Mouse (Mus musculus): ENCODE measurements around the gene Usp43. TPM values are rescaled to one million over a fixed set of nuclear protein-coding genes. Genes with fewer than 3 reads are reported as not detected.

Usp43 gene
- total and polyA plus RNA-seq, 2 experiments from 2014 or later, result 0.66 to 3.9 TPM

DNA sequence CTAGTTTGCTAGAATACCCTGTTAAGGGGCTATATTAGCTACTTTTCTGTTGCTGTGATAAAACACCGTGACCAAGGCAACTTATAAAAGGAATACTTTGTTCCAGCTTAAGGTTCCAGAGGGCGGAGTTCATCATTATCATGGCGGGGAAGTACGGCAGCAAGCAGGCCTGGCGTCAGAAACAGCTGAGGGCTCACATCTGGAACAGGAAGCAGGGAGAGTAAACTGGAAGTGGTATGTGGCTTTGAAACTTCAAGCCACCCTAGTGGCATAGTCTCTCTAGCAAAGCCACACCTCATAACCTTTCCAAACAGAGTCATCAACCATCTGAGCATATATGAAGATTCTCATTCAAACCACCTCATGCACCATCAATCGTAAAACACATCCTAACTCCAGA, 92.4 kb downstream of the Usp43 start:
- no peak for DNase-seq (ENCODE audit: low spot score)

DNA sequence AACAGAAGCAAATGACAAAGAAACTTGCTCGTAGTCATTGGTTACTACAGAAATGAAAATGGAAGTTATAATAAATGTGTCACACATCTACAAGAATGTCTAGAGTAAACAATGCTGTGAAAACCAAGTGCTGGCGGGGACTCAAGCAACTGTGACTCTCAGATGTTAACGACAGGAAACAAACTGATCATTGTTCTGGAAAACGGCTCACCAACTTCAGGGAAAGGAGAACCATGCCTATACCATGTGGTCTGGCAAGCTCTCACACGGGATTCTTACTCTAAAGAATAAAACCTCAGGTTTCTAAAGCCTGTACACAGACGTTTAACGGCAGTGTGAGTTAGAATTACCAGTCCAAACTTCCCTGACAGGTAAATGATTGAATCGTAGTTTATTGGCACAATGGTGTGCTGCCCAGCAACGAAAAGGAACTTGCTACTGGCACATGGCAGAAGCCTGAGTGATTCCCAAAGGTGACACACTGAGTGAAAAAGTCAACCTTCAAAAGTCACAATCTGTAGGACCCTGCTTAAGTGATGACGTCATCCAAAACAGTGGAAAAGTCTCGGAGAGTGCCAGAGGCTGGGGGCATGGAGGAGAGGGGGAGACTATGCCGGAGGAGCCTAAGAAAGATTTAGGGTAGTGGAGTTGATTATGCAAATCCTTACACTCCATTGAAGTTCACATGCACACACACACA, 93.4 kb downstream of the Usp43 start:
- ATAC-seq (ENCODE audit: insufficient read depth, low read depth), result no peak
- no peaks in the 10 kb centered on the region for H3K36me3 ChIP-seq (replicated peaks; ENCODE audit: control insufficient read depth, insufficient read depth, low read length)
- H3K9me3 ChIP-seq (replicated peaks; ENCODE audit: control insufficient read depth, low read length), result no peaks in the 10 kb centered on the region
- 45% methylated on average over 12 of the region's 12 CpGs for WGBS
- H3K27me3 ChIP-seq (ENCODE audit: control insufficient read depth, insufficient read depth, low read length), result no peaks in the 10 kb centered on the region
- no peak for DNase-seq (ENCODE audit: low spot score)
- no peak overlapping the region for H3K4me3 ChIP-seq (ENCODE audit: low read depth, low read length)
- TF ChIP-seq CTCF (IDR thresholded peaks at IDR 0.05; ENCODE audit: low read depth) (no peak), EP300 (IDR thresholded peaks at IDR 0.05; ENCODE audit: low read depth) (no peak)
- H3K4me2 ChIP-seq (ENCODE audit: low read depth, low read length), result no peak overlapping the region
- no peak overlapping the region for H3K9ac ChIP-seq (replicated peaks; ENCODE audit: low read depth, low read length)
- H3K4me1 ChIP-seq (ENCODE audit: control insufficient read depth, insufficient read depth), result no peaks in the 10 kb centered on the region
- no peak overlapping the region for H3K27ac ChIP-seq (ENCODE audit: low read depth)

More for the DNA sequence above, 92.4 kb downstream of the Usp43 start:
- no peaks in the 10 kb centered on the region for H3K36me3 ChIP-seq (replicated peaks; ENCODE audit: control insufficient read depth, insufficient read depth, low read length)
- no peak overlapping the region for H3K4me3 ChIP-seq (ENCODE audit: low read depth, low read length)
- H3K4me1 ChIP-seq (ENCODE audit: control insufficient read depth, insufficient read depth), result no peaks in the 10 kb centered on the region
- H3K4me2 ChIP-seq (ENCODE audit: low read depth, low read length), result no peak overlapping the region
- ATAC-seq (ENCODE audit: insufficient read depth, low read depth), result no peak
- H3K27ac ChIP-seq (ENCODE audit: low read depth), result no peak overlapping the region
- 71% methylated on average over 6 of the region's 6 CpGs for WGBS
- no peak overlapping the region for H3K9ac ChIP-seq (replicated peaks; ENCODE audit: low read depth, low read length)
- no peaks in the 10 kb centered on the region for H3K27me3 ChIP-seq (ENCODE audit: control insufficient read depth, insufficient read depth, low read length)
- no peaks in the 10 kb centered on the region for H3K9me3 ChIP-seq (replicated peaks; ENCODE audit: control insufficient read depth, low read length)
- TF ChIP-seq CTCF (IDR thresholded peaks at IDR 0.05; ENCODE audit: low read depth), result no peak
- TF ChIP-seq EP300 (IDR thresholded peaks at IDR 0.05; ENCODE audit: low read depth), result no peak

DNA sequence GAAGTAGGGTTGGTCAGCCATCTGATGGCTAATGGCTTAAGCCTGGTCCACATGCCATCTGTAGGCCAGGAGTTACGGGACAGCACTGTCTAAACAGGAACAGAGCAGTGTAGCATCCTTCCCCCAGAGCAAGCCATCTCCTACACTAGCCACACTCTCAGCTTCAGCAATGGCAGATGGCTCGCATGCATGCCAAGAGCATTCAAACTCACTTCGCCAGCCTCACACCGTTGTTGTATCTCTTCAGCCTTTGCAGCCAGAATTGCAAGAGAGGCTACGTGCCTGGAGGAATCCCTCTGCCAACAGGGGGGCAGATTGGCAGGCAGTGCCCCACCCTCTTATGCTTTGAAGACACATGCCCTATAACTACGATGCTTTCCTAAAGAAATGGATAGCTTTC, 100.4 kb downstream of the Usp43 start:
- Histone ChIP-seq H3K27me3 (ENCODE audit: control insufficient read depth, insufficient read depth, low read length) (no peaks in the 10 kb centered on the region), H3K4me2 (ENCODE audit: low read depth, low read length) (no peak overlapping the region), H3K4me3 (ENCODE audit: low read depth, low read length) (no peak overlapping the region), H3K27ac (ENCODE audit: low read depth) (no peak overlapping the region), H3K9ac (replicated peaks; ENCODE audit: low read depth, low read length) (no peak overlapping the region), H3K36me3 (replicated peaks; ENCODE audit: control insufficient read depth, insufficient read depth, low read length) (no peaks in the 10 kb centered on the region), H3K4me1 (ENCODE audit: control insufficient read depth, insufficient read depth) (0 out of 2 replicates have a peak, but pooled peaks cover 4% of the 10 kb centered on the region), H3K9me3 (replicated peaks; ENCODE audit: control insufficient read depth, low read length) (no peaks in the 10 kb centered on the region)
- ATAC-seq (ENCODE audit: insufficient read depth, low read depth) (no peak), DNase-seq (ENCODE audit: low spot score) (no peak)
- 85% methylated on average over 6 of the region's 6 CpGs for WGBS
- no peak for TF ChIP-seq CTCF (IDR thresholded peaks at IDR 0.05; ENCODE audit: low read depth)

DNA sequence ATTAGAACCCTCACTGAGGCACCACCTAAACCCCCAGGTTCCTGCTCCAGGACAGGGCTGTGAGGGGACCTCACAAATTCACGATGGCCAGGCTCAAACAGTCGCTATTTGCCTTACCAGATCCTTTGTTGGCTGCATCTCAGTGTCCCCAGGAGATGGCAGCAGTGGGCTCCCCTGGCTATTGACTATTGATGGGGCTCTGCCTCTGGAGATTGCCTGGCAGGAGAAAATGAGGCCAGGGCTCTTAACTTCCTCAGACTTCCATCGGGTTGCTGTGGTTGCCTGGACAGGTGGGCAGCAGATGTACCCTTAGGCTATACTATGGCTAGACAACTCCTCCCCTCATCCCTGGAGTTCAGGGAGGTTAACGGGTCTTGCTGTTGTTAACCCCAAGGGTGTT, 101.7 kb downstream of the Usp43 start:
- H3K9ac ChIP-seq (replicated peaks; ENCODE audit: low read depth, low read length), result no peak overlapping the region
- ATAC-seq (ENCODE audit: insufficient read depth, low read depth), result peak; percentile 70; the same call in 1 of the 2 replicates
- H3K36me3 ChIP-seq (replicated peaks; ENCODE audit: control insufficient read depth, insufficient read depth, low read length), result peaks cover 10% of the 10 kb centered on the region; the same call in 1 of the 2 replicates
- H3K27ac ChIP-seq (ENCODE audit: low read depth), result no peak overlapping the region
- no peak overlapping the region for H3K4me2 ChIP-seq (ENCODE audit: low read depth, low read length)
- H3K9me3 ChIP-seq (replicated peaks; ENCODE audit: control insufficient read depth, low read length), result no peaks in the 10 kb centered on the region
- no peak overlapping the region for H3K4me3 ChIP-seq (ENCODE audit: low read depth, low read length)
- no peaks in the 10 kb centered on the region for H3K27me3 ChIP-seq (ENCODE audit: control insufficient read depth, insufficient read depth, low read length)
- 26% methylated on average over 4 of the region's 4 CpGs for whole genome bisulfite sequencing
- TF ChIP-seq CTCF (IDR thresholded peaks at IDR 0.05; ENCODE audit: low read depth) (peak; percentile 72), EP300 (IDR thresholded peaks at IDR 0.05; ENCODE audit: low read depth) (no peak)
- H3K4me1 ChIP-seq (ENCODE audit: control insufficient read depth, insufficient read depth), result 0 out of 2 replicates have a peak, but pooled peaks cover 4% of the 10 kb centered on the region
- DNase-seq (ENCODE audit: low spot score), result peak; percentile 28

DNA sequence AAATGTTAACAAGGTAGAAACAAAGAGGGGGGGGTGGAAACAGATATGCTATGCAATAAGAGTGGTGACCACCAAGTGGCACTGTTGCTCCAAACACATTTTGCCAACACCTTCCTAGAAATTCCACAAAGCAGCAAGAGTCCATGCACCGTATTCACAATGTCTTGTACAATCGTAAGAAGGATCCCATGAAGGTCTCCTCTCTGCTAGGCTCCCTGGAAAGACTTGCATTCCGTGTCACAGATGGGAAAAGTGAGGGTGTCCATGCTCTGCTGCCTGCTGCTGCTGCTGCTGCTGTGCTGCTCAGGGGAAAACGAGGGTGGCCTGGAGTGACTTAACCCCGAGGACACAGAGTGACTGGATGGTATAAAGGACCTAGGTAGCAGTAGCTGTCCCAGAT, 102.3 kb downstream of the Usp43 start:
- Histone ChIP-seq H3K27ac (ENCODE audit: low read depth) (no peak overlapping the region), H3K27me3 (ENCODE audit: control insufficient read depth, insufficient read depth, low read length) (no peaks in the 10 kb centered on the region), H3K9ac (replicated peaks; ENCODE audit: low read depth, low read length) (no peak overlapping the region), H3K36me3 (replicated peaks; ENCODE audit: control insufficient read depth, insufficient read depth, low read length) (peaks cover 16% of the 10 kb centered on the region; the same call in 1 of the 2 replicates), H3K4me1 (ENCODE audit: control insufficient read depth, insufficient read depth) (0 out of 2 replicates have a peak, but pooled peaks cover 4% of the 10 kb centered on the region), H3K4me2 (ENCODE audit: low read depth, low read length) (peak overlapping the region; percentile 44), H3K9me3 (replicated peaks; ENCODE audit: control insufficient read depth, low read length) (no peaks in the 10 kb centered on the region), H3K4me3 (ENCODE audit: low read depth, low read length) (no peak overlapping the region)
- WGBS, result 7% methylated on average over 5 of the region's 5 CpGs
- ATAC-seq (ENCODE audit: insufficient read depth, low read depth) (peak; percentile 68), DNase-seq (ENCODE audit: low spot score) (peak; percentile 52)
- TF ChIP-seq EP300 (IDR thresholded peaks at IDR 0.05; ENCODE audit: low read depth) (no peak), CTCF (IDR thresholded peaks at IDR 0.05; ENCODE audit: low read depth) (peak; percentile 88)

DNA sequence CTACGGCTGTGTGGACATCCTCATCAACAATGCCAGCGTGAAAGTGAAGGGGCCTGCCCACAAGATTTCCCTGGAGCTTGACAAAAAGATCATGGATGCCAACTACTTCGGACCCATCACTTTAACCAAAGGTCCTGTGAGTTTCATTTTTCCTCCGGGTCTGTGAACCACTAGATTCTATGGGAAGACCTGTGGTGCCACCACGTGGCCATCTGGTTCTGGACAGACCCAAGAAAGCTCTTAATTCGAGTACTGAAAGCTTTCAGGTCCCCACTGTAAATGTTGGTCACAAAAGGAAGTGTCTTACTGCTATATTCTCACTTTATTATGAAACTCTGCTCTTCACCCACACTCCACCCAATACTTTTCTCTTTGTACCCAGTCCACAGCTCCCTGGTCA, 110.4 kb downstream of the Usp43 start:
- Histone ChIP-seq H3K27me3 (ENCODE audit: control insufficient read depth, insufficient read depth, low read length) (no peaks in the 10 kb centered on the region), H3K4me1 (ENCODE audit: control insufficient read depth, insufficient read depth) (peaks cover 6% of the 10 kb centered on the region; the same call in 1 of the 2 replicates), H3K9me3 (replicated peaks; ENCODE audit: control insufficient read depth, low read length) (no peaks in the 10 kb centered on the region), H3K27ac (ENCODE audit: low read depth) (no peak overlapping the region), H3K4me3 (ENCODE audit: low read depth, low read length) (no peak overlapping the region), H3K9ac (replicated peaks; ENCODE audit: low read depth, low read length) (no peak overlapping the region), H3K4me2 (ENCODE audit: low read depth, low read length) (no peak overlapping the region), H3K36me3 (replicated peaks; ENCODE audit: control insufficient read depth, insufficient read depth, low read length) (peaks cover 45% of the 10 kb centered on the region)
- TF ChIP-seq EP300 (IDR thresholded peaks at IDR 0.05; ENCODE audit: low read depth) (no peak), CTCF (IDR thresholded peaks at IDR 0.05; ENCODE audit: low read depth) (peak; percentile 44)
- 63% methylated on average over 6 of the region's 6 CpGs for whole genome bisulfite sequencing
- DNase-seq (ENCODE audit: low spot score) (no peak), ATAC-seq (ENCODE audit: insufficient read depth, low read depth) (no peak)

Measured in heart, postnatal 0 days (tissue).